Mouse (Mus musculus) right cerebral cortex, postnatal 14 days (tissue): ENCODE data around the gene Bclaf3.

ENCODE experiments used
- DNase-seq: peaks from one replicate; pipeline ENCODE4 v3.0.0; 2022

The Bclaf3 gene

GRCm38 (mm10) chrX:159627588-159628566, 101.4 kb downstream of the Bclaf3 start:
- peak; percentile 26 for DNase-seq

- no peak for DNase-seq
Observed at GRCm38 (mm10) chrX:159628629-159629028, 102.1 kb downstream of the Bclaf3 start.

GRCm38 (mm10) chrX:159629203-159629602, 102.7 kb downstream of the Bclaf3 start:
- DNase-seq, result no peak

GRCm38 (mm10) chrX:159638500-159639227, 112.2 kb downstream of the Bclaf3 start:
- no peak for DNase-seq

- no peak for DNase-seq
Observed at GRCm38 (mm10) chrX:159639991-159640390, 113.5 kb downstream of the Bclaf3 start.
